Mouse (Mus musculus) right cerebral cortex, adult 18-20 months (tissue): Measurements from ENCODE around the gene Rad51b.

Experiments used
- DNase-seq: peaks from one replicate; pipeline ENCODE4 v3.0.0; 2022; ENCODE audit warnings: mixed read lengths

Rad51b gene

GRCm38 (mm10) chr12:79382416-79382815, 85.3 kb downstream of the Rad51b start:
- no peak for DNase-seq

DNA sequence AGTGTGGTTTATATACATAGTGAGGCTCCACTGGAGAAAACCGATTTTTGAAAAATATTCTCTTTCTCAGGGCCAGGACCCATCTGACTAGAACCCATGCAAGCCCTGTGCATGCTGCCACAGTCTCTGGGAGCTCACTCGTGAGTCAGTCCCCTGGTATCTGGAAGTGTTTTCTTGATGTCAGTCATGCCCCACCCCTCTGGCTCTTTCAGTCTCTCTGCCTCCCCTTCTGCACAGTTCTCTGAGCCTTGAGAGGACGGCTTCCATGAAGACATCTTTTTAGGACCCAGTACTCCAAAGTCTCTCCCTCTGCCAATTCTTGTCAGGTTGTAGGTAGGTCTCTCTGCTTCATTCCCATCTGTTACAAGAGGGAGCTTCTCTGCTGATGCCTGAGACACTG, 86.5 kb downstream of the Rad51b start:
- no peak for DNase-seq

- DNase-seq = no peak
These were observed 87.7 kb downstream of the Rad51b start for GRCm38 (mm10) chr12:79384787-79385186.

GRCm38 (mm10) chr12:79385199-79385598, 88.1 kb downstream of the Rad51b start:
- DNase-seq = no peak

GRCm38 (mm10) chr12:79387886-79388285, 90.8 kb downstream of the Rad51b start:
- no peak for DNase-seq

- DNase-seq = no peak
These were observed 92.2 kb downstream of the Rad51b start for GRCm38 (mm10) chr12:79389251-79389650.

- no peak for DNase-seq
These were observed 92.9 kb downstream of the Rad51b start for GRCm38 (mm10) chr12:79389971-79390370.

- no peak for DNase-seq
These were observed 96.6 kb downstream of the Rad51b start for GRCm38 (mm10) chr12:79393636-79394035.

GRCm38 (mm10) chr12:79403992-79404391, 106.9 kb downstream of the Rad51b start:
- DNase-seq = no peak

DNA sequence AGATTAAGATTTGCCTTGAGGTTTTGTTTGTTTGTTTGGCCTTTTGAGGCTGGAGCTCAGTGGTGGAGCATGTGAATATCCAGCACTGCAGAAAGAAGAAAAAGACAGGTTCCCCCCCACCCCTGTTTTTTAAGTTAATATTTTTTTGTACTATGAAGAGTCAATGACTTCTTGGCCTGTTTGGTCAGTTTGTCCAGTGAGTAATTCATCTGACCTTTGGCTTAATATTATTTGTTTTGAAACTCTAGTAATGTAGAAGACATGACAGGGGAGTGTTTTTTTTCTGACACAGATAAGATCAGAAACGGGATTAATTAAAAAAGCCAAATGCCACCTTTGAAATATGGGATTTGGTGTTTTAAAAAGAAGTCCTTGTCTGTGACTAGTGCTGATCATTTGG, 107.4 kb downstream of the Rad51b start:
- no peak for DNase-seq

GRCm38 (mm10) chr12:79408677-79409076, 111.6 kb downstream of the Rad51b start:
- no peak for DNase-seq

DNA sequence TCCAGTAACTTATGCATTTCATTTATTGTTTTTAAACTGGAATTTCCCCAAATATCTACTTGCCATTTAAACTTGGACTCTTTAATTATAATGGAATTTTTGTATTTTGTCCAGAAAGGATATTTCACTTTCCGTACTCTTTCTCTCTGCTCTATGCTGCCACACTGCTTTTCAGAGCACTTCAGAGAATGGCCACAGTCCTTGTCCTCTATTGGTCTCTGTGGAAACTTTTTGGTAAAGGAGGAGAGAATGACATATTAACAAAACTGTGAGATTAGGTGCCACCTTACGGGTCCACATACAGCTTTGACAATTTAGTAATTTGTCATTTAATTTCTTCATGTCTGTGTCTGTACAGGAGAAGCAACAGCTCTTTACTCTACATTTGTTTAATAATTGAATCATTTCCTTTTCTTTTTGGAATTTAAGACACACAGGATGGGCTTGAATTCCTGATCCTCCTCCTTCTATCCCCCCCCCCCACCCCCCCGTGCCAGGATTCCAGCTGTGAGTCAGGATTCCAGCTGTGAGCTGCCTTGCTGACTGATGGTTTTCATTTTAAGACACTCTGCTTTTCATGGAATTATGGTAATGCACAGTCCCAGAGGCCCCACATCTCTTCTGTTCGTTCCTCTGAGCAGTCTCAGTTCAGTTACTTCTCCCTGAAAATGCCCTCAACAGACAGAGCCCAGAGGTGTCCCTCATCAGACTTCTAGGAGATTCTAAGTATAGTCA, 112.2 kb downstream of the Rad51b start:
- DNase-seq = no peak

- no peak for DNase-seq
These were observed 115.9 kb downstream of the Rad51b start for GRCm38 (mm10) chr12:79412894-79413507.

DNA sequence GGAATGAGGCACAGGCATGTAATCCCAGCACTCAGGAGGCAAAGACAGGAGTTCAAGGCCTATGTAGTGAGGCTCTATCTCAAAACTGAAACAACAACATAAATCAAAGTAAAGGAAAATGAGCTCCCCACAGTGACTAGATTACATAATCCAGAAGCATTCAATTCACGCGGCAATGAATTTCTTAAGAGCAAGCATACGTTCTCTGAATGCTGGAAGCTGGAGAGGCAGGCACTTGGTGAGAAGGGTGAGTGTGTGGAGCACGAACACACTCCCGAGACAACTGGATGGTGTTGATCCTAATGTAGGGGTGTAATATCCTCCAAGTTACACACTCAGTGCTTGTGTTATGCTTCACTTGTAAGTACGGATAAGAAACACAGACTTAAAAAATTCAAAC, 120.3 kb downstream of the Rad51b start:
- DNase-seq = no peak

DNA sequence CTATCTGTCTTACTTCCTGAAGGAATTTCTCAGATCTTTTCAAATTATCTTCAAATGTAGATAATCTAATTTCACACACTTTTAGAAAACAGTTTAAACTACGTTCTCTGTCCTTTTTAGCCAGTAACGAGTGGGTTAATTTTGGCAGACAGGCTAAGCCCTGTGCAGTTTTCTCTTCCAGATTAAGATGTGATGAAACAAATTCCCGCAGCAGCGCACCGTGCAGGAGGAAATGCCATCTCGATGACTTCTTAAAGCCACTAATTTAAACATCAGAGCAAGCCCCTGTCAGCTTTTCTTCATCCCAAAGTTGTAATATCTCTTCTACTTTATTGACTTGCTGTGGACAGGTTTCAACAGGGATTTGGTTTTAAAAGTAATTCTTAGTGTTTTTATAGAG, 123.5 kb downstream of the Rad51b start:
- no peak for DNase-seq

DNA sequence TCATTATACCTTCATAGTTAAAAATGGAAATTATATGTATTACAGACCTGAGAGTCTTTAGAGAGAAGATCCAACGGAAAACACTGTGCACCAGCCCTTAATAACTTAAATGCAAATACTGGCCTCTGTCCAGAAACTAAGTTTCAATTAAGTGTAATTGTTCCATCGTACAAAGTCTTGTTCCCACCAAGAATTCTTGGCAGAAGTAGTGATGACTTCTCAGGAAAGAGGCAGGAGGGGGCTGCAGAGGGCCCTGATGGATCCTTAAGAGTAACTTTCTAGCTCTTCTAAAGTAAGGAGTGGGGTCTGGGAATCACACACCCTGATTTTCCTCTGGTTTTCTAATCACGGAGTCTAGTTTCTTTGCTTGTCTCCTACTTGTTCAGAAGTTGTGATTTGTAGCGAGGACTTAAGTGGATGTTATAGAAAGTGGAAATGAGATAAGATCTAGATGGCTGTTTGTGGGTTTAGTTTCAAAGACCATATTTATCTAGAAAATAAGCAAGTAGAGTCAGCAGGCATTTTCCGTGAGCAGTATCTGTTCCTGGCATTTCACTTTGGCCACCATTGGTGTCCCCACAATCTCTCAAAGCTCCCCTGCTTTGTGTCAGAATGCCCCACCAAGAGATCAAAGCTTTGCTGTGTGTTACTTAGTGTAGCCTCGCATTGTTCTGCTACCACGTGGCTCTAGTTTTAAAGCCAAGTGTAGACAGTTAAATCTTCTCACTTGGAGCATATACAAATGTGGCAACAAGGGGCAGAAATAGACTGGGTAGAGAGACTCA, 132.6 kb downstream of the Rad51b start:
- DNase-seq = no peak

DNA sequence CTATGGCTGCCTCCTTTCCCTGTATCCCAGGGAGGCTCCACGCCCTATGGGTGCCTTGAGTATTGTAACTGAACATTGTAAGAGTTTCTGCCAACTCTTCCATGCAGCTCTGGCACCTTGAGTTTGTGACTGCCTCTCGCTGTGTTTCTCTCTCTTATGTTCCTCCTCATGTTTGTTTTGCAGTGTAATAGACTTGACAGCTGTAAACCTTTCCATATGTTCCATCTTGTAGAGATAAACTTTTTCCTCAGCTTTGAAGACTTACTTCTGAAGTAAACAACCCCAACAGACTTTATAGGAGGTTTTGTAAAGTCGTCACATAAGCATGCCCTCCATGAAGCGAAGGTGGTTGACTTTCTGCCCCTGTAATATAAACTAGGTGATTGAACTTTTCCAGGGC, 134.1 kb downstream of the Rad51b start:
- DNase-seq = no peak

GRCm38 (mm10) chr12:79433724-79434442, 136.8 kb downstream of the Rad51b start:
- no peak for DNase-seq

DNA sequence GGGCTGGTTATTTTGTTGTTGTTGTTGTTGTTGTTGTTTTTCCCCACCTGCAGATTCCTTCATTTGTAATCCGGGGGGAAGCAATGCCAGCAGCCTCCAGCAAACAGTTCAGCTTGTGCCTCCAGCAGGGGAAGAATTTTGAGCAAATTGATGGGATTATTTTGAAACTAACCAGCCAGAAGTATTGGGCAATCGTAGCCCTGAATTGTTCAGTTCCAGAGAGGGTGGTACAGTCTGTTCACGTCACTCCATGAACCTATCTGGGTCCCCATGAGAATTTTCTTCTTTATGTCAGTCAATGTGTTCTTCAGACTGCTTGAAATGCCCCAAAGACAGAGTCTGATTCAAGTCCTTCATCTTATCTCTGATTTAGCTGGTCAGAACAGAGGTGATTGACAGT, 138.4 kb downstream of the Rad51b start:
- DNase-seq = no peak

DNA sequence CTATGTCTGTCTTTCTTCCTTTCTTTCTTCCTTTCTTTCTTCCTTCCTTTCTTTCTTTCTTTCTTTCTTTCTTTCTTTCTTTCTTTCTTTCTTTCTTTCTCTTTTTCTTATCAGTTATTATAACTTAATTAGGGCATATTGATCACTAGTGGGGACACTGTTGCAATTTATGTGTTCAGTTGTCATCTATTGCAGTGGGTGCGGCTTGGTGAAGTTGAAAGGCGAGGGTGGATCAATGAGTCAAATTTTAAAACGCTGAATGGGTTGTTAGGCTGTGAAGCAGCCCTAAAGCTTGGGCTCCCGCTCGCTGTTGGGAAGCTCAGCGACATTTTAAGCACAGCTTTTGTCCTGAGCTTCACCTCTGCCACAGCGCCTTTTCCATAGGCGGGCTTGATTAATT, 139.0 kb downstream of the Rad51b start:
- no peak for DNase-seq

GRCm38 (mm10) chr12:79436892-79437291, 139.8 kb downstream of the Rad51b start:
- no peak for DNase-seq

- no peak for DNase-seq
These were observed 140.5 kb downstream of the Rad51b start for GRCm38 (mm10) chr12:79437572-79437971.

DNA sequence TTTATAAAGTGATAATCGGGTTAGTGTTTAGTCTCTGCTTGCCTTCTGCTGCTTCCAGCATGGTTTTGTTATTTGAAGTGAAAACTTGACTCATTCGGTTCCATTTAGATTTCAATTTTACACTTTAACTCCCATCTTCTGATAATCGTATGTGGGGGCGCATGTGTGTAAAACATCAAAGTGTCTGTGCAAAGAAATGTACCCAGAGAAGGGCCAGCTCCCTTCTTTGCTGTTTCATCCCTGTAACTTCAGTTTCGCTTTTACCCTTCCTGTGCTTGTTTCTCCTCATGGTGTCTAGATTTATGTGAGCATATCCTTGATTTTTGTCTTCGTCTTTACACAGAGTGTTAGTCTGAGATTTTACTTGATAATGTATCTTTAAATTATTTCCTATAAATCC, 142.9 kb downstream of the Rad51b start:
- no peak for DNase-seq
